Mouse (Mus musculus) testis, adult 2 months (tissue): Measurements from ENCODE around the gene Cxcr4. TPM values are rescaled to one million over a fixed set of nuclear protein-coding genes. Genes with fewer than 3 reads are reported as not detected.

Experiments
- H3K27ac ChIP-seq: fragments of 200-500 bp; 2 replicates; pipeline ENCODE4 v1.5.1; 2012; ENCODE audit warnings: low read depth, low read length; ENCODE audit not compliant: control insufficient read depth, insufficient read depth
- H3K27me3 ChIP-seq: fragments of 200-500 bp; 2 replicates; pipeline ENCODE4 v1.6.1; 2012; ENCODE audit warnings: mild to moderate bottlenecking, low read length, moderate library complexity; ENCODE audit not compliant: control insufficient read depth, insufficient read depth
- H3K36me3 ChIP-seq: fragments of 200-500 bp; 2 replicates; pipeline ENCODE4 v1.6.1; 2012; ENCODE audit warnings: mild to moderate bottlenecking, low read length; ENCODE audit not compliant: control insufficient read depth, insufficient read depth
- H3K4me1 ChIP-seq: fragments of 200-500 bp; 2 replicates; pipeline ENCODE4 v1.6.1; 2012; ENCODE audit warnings: low read length; ENCODE audit not compliant: control insufficient read depth, insufficient read depth
- H3K4me3 ChIP-seq: fragments of 200-500 bp; 2 replicates; pipeline ENCODE4 v1.5.1; 2012; ENCODE audit warnings: low read depth, mild to moderate bottlenecking, low read length, moderate library complexity, mixed read lengths; ENCODE audit not compliant: control insufficient read depth
- CTCF ChIP-seq: fragments of 200-500 bp; IDR thresholded peaks from 2 replicates; pipeline ENCODE4 v1.5.1; 2012; ENCODE audit warnings: low read depth, mild to moderate bottlenecking, inconsistent platforms, low read length, moderate library complexity; ENCODE audit not compliant: control insufficient read depth, insufficient read depth, insufficient replicate concordance
- POLR2A ChIP-seq: fragments of 200-500 bp; IDR thresholded peaks from 2 replicates; pipeline ENCODE4 v1.6.1; 2012; ENCODE audit warnings: low read depth, mild to moderate bottlenecking, inconsistent platforms, low read length, moderate library complexity; ENCODE audit not compliant: control insufficient read depth
- polyA plus RNA-seq: library from polyadenylated mRNA; depleted of rRNA; stranded (reverse); fragments of >200 nt; gene quantifications from 2 replicates; pipeline ENCODE4 v1.2.3, GENCODE M21; 2012

Gene Cxcr4
- polyA plus RNA-seq, 1 experiment, result 11.1 TPM

GRCm38 (mm10) chr1:128626144-128626678 lies 34.1 kb upstream of the Cxcr4 start:
- no peak for TF ChIP-seq CTCF
- TF ChIP-seq POLR2A, result no peak
- Histone ChIP-seq H3K27me3 (no peaks in the 10 kb centered on the region), H3K36me3 (no peaks in the 10 kb centered on the region), H3K4me1 (no peaks in the 10 kb centered on the region), H3K27ac (no peak overlapping the region), H3K4me3 (no peak overlapping the region)

- Histone ChIP-seq H3K27ac (no peak overlapping the region), H3K4me3 (no peak overlapping the region), H3K27me3 (no peaks in the 10 kb centered on the region), H3K36me3 (no peaks in the 10 kb centered on the region), H3K4me1 (no peaks in the 10 kb centered on the region)
- TF ChIP-seq POLR2A, result no peak
- no peak for TF ChIP-seq CTCF
These were observed 31.4 kb upstream of the Cxcr4 start for GRCm38 (mm10) chr1:128623594-128623887.

- Histone ChIP-seq H3K36me3 (no peaks in the 10 kb centered on the region), H3K4me1 (no peaks in the 10 kb centered on the region), H3K27ac (no peak overlapping the region), H3K27me3 (no peaks in the 10 kb centered on the region), H3K4me3 (no peak overlapping the region)
- TF ChIP-seq CTCF, result no peak
- TF ChIP-seq POLR2A, result no peak
These were observed 30.9 kb upstream of the Cxcr4 start for GRCm38 (mm10) chr1:128622867-128623593.

- H3K27ac ChIP-seq, result no peak overlapping the region
- no peaks in the 10 kb centered on the region for H3K27me3 ChIP-seq
- H3K36me3 ChIP-seq, result no peaks in the 10 kb centered on the region
- H3K4me3 ChIP-seq, result no peak overlapping the region
- no peaks in the 10 kb centered on the region for H3K4me1 ChIP-seq
- TF ChIP-seq POLR2A (no peak), CTCF (no peak)
These were observed 25.7 kb upstream of the Cxcr4 start for GRCm38 (mm10) chr1:128617654-128618310.

- TF ChIP-seq POLR2A (no peak), CTCF (no peak)
- no peak overlapping the region for H3K4me3 ChIP-seq
- H3K27me3 ChIP-seq, result no peaks in the 10 kb centered on the region
- no peaks in the 10 kb centered on the region for H3K36me3 ChIP-seq
- no peaks in the 10 kb centered on the region for H3K4me1 ChIP-seq
- H3K27ac ChIP-seq, result no peak overlapping the region
These were observed 24.5 kb upstream of the Cxcr4 start for GRCm38 (mm10) chr1:128616586-128616985.

GRCm38 (mm10) chr1:128615459-128615806 lies 23.3 kb upstream of the Cxcr4 start:
- Histone ChIP-seq H3K4me1 (no peaks in the 10 kb centered on the region), H3K36me3 (no peaks in the 10 kb centered on the region), H3K4me3 (no peak overlapping the region), H3K27me3 (no peaks in the 10 kb centered on the region), H3K27ac (no peak overlapping the region)
- no peak for TF ChIP-seq CTCF
- TF ChIP-seq POLR2A, result no peak

GRCm38 (mm10) chr1:128614653-128615458 lies 22.8 kb upstream of the Cxcr4 start:
- H3K27me3 ChIP-seq, result no peaks in the 10 kb centered on the region
- no peak overlapping the region for H3K4me3 ChIP-seq
- H3K36me3 ChIP-seq, result no peaks in the 10 kb centered on the region
- TF ChIP-seq CTCF (no peak), POLR2A (no peak)
- no peaks in the 10 kb centered on the region for H3K4me1 ChIP-seq
- peak overlapping the region; percentile 40; the same call in 1 of the 2 replicates for H3K27ac ChIP-seq
